Mouse (Mus musculus) liver, embryonic 18 days (tissue): Measurements from ENCODE around the gene Gm20605. TPM values are rescaled to one million over a fixed set of nuclear protein-coding genes. Genes with fewer than 3 reads are reported as not detected.

Experiments used
- polyA plus RNA-seq: library from polyadenylated mRNA; depleted of rRNA; stranded (reverse); fragments of >200 nt; gene quantifications from 2 replicates; pipeline ENCODE4 v1.2.3, GENCODE M21; 2012; rRNA removed

The Gm20605 gene
- polyA plus RNA-seq: 4.7 and 6.0 TPM in 2 replicates

GRCm38 (mm10) chr5:137628498-137629305 is at the start of gene Gm20605, which contains the start of the genes Fbxo24 and Lrch4:
TSS of gene Gm20605 (plus strand) at chr5:137629175.
TSS of gene Fbxo24 (minus strand) at chr5:137629002.
TSS of gene Lrch4 (plus strand) at chr5:137629121.

GRCm38 (mm10) chr5:137600619-137601364 is 28.2 kb upstream of the Gm20605 start, which contains the start of gene Mospd3:
TSS of gene Mospd3 (minus strand) at chr5:137601058.

GRCm38 (mm10) chr5:137613550-137613949 is 15.4 kb upstream of the Gm20605 start, which contains the start of gene Pcolce:
TSS of gene Pcolce (minus strand) at chr5:137613784.

GRCm38 (mm10) chr5:137641054-137641453 is 12.1 kb downstream of the Gm20605 start, which contains the start of gene Sap25:
TSS of gene Sap25 (plus strand) at chr5:137641334.

GRCm38 (mm10) chr5:137645652-137646091 is 16.7 kb downstream of the Gm20605 start, which contains the start of gene Irs3:
TSS of gene Irs3 (minus strand) at chr5:137645714.

GRCm38 (mm10) chr5:137684294-137685123 is 55.5 kb downstream of the Gm20605 start, which contains the start of gene Agfg2:
TSS of gene Agfg2 (minus strand) at chr5:137684726.

Other genes with a start within 250 kb of the Gm20605 start
- gene Zan, start 152.1 kb upstream of the Gm20605 start, polyA plus RNA-seq: 0.07 and 0.09 TPM in 2 replicates
- 16.7 and 18.2 TPM in 2 replicates for gene Pop7, start 126.7 kb upstream of the Gm20605 start, polyA plus RNA-seq
- gene Gigyf1, start 110.6 kb upstream of the Gm20605 start, polyA plus RNA-seq: 5.3 and 7.3 TPM in 2 replicates
- gene Epo, start 95.9 kb upstream of the Gm20605 start, polyA plus RNA-seq: 0.21 and 0.31 TPM in 2 replicates
- 221 and 236 TPM in 2 replicates for gene Gnb2, start 95.7 kb upstream of the Gm20605 start, polyA plus RNA-seq
- gene Actl6b, start 75.7 kb upstream of the Gm20605 start, polyA plus RNA-seq: 0.03 TPM in 1 of 2 replicates, not detected in the other
- 93.7 and 104 TPM in 2 replicates for gene Tfr2, start 59.3 kb upstream of the Gm20605 start, polyA plus RNA-seq
- 21.8 and 24.5 TPM in 2 replicates for gene Mospd3, start 28.1 kb upstream of the Gm20605 start, polyA plus RNA-seq
- 15.0 and 17.2 TPM in 2 replicates for gene Pcolce, start 15.4 kb upstream of the Gm20605 start, polyA plus RNA-seq
- 0.06 and 0.07 TPM in 2 replicates for gene Fbxo24, start 173 bp upstream of the Gm20605 start, polyA plus RNA-seq
- gene Lrch4, start 54 bp upstream of the Gm20605 start, polyA plus RNA-seq: 14.4 and 18.0 TPM in 2 replicates
- gene Sap25, start 12.2 kb downstream of the Gm20605 start, polyA plus RNA-seq: 17.2 and 17.3 TPM in 2 replicates
- 0.05 and 0.07 TPM in 2 replicates for gene Irs3, start 16.5 kb downstream of the Gm20605 start, polyA plus RNA-seq
- gene Agfg2, start 55.6 kb downstream of the Gm20605 start, polyA plus RNA-seq: 19.2 and 20.4 TPM in 2 replicates
- 1.2 and 1.6 TPM in 2 replicates for gene Nyap1, start 112.4 kb downstream of the Gm20605 start, polyA plus RNA-seq
- gene Tsc22d4, start 116.6 kb downstream of the Gm20605 start, polyA plus RNA-seq: 25.1 and 29.8 TPM in 2 replicates
- gene Ppp1r35, start 149.7 kb downstream of the Gm20605 start, polyA plus RNA-seq: 17.8 and 17.9 TPM in 2 replicates
- 11.2 and 11.4 TPM in 2 replicates for gene Mepce, start 158.5 kb downstream of the Gm20605 start, polyA plus RNA-seq
- 2.7 and 3.0 TPM in 2 replicates for gene Zcwpw1, start 158.6 kb downstream of the Gm20605 start, polyA plus RNA-seq
- gene Pilra, start 207.1 kb downstream of the Gm20605 start, polyA plus RNA-seq: 8.3 and 9.1 TPM in 2 replicates
- 10.7 and 12.0 TPM in 2 replicates for gene Pilrb1, start 228.9 kb downstream of the Gm20605 start, polyA plus RNA-seq
- gene Pilrb2, start 242.6 kb downstream of the Gm20605 start, polyA plus RNA-seq: 13.2 and 13.6 TPM in 2 replicates